Mouse (Mus musculus): Measurements from ENCODE around the gene Plin5. TPM values are rescaled to one million over a fixed set of nuclear protein-coding genes. Genes with fewer than 3 reads are reported as not detected.
"Not testable (repeated sequence)": the region's sequence is repeated elsewhere in the genome, so short reads cannot be mapped to it uniquely, and the experiment has no call there.

The Plin5 gene
- polyA plus RNA-seq, 1 experiment from 2014 or later = 0.31 TPM

- no peaks in the 10 kb centered on the region for H3K27me3 ChIP-seq (ENCODE audit: control insufficient read depth, insufficient read depth, low read length)
- no peaks in the 10 kb centered on the region for H3K9me3 ChIP-seq (replicated peaks; ENCODE audit: control insufficient read depth, low read length)
- H3K36me3 ChIP-seq (replicated peaks; ENCODE audit: control insufficient read depth, insufficient read depth, low read depth, low read length) = peaks cover 19% of the 10 kb centered on the region
- H3K9ac ChIP-seq (replicated peaks; ENCODE audit: low read length) = no peak overlapping the region
- H3K27ac ChIP-seq (replicated peaks; ENCODE audit: low read depth, low read length) = no peak overlapping the region
- H3K4me3 ChIP-seq (ENCODE audit: low read depth, low read length) = no peak overlapping the region
- DNase-seq (ENCODE audit: low spot score) (no peak), ATAC-seq (replicated peaks; ENCODE audit: insufficient number of reproducible peaks, low FRiP score, low TSS enrichment, low read depth) (no peak)
- WGBS = 96% methylated on average over 5 of the region's 5 CpGs
- no peak overlapping the region for H3K4me2 ChIP-seq (ENCODE audit: low read depth, low read length)
- no peaks in the 10 kb centered on the region; the same call in 1 of the 2 replicates for H3K4me1 ChIP-seq (ENCODE audit: control insufficient read depth, insufficient read depth, low read length)
Measured at GRCm38 (mm10) chr17:56072243-56072642, 45.2 kb downstream of the Plin5 start.

DNA sequence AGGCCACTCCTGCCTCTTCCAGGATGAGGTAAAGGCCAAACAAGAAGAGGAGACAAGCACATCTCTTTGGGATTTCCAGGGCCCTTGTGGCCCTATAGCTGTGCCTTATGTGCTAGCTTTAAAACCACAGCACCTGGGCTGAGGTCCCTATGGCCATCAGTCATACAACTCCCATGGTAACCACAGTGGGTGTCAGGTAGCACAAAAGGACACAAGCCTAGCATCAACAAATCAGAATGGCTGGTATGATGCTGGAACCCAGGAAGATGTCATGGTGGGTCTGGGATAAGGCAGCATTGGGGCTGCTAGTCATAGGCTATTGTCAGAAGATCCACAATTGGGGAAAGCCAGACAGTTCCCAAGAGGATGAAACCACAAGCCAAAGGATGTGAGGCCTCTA, 46.3 kb downstream of the Plin5 start:
- H3K4me3 ChIP-seq (ENCODE audit: low read depth, low read length) = no peak overlapping the region
- ATAC-seq (replicated peaks; ENCODE audit: insufficient number of reproducible peaks, low FRiP score, low TSS enrichment, low read depth) = no peak
- H3K4me1 ChIP-seq (ENCODE audit: control insufficient read depth, insufficient read depth, low read length) = no peaks in the 10 kb centered on the region; the same call in 1 of the 2 replicates
- no peak overlapping the region for H3K9ac ChIP-seq (replicated peaks; ENCODE audit: low read length)
- no peak overlapping the region for H3K4me2 ChIP-seq (ENCODE audit: low read depth, low read length)
- no peaks in the 10 kb centered on the region for H3K9me3 ChIP-seq (replicated peaks; ENCODE audit: control insufficient read depth, low read length)
- H3K27ac ChIP-seq (replicated peaks; ENCODE audit: low read depth, low read length) = no peak overlapping the region
- H3K36me3 ChIP-seq (replicated peaks; ENCODE audit: control insufficient read depth, insufficient read depth, low read depth, low read length) = peaks cover 22% of the 10 kb centered on the region
- no peaks in the 10 kb centered on the region for H3K27me3 ChIP-seq (ENCODE audit: control insufficient read depth, insufficient read depth, low read length)
- no peak for DNase-seq (ENCODE audit: low spot score)

DNA sequence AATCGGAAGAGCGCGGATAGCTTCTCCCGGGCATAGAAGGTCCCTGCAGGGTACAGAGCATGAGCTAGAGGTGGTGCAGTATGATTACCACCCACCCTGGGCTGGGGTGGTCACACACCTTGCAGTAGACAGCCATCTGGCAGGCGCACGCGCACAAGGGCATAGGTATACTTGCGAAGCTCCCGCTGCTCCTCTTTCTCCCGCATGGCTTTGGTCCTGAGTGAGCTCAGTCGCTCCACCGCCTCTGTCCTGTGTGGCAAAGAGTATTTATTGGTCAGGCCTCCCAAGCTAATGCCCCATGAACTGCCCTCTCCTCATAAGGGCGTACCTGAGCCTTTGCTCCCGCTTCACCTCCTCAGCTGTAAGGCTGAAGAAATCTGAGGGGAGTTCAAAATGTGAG, 48.3 kb downstream of the Plin5 start:
- 94% methylated on average over 14 of the region's 14 CpGs for WGBS
- ATAC-seq (replicated peaks; ENCODE audit: insufficient number of reproducible peaks, low FRiP score, low TSS enrichment, low read depth) = no peak
- Histone ChIP-seq H3K36me3 (replicated peaks; ENCODE audit: control insufficient read depth, insufficient read depth, low read depth, low read length) (peaks cover 26% of the 10 kb centered on the region), H3K9ac (replicated peaks; ENCODE audit: low read length) (no peak overlapping the region), H3K4me2 (ENCODE audit: low read depth, low read length) (no peak overlapping the region), H3K9me3 (replicated peaks; ENCODE audit: control insufficient read depth, low read length) (no peaks in the 10 kb centered on the region), H3K4me1 (ENCODE audit: control insufficient read depth, insufficient read depth, low read length) (no peaks in the 10 kb centered on the region; the same call in 1 of the 2 replicates), H3K27me3 (ENCODE audit: control insufficient read depth, insufficient read depth, low read length) (no peaks in the 10 kb centered on the region), H3K27ac (replicated peaks; ENCODE audit: low read depth, low read length) (no peak overlapping the region), H3K4me3 (ENCODE audit: low read depth, low read length) (no peak overlapping the region)
- no peak for DNase-seq (ENCODE audit: low spot score)

DNA sequence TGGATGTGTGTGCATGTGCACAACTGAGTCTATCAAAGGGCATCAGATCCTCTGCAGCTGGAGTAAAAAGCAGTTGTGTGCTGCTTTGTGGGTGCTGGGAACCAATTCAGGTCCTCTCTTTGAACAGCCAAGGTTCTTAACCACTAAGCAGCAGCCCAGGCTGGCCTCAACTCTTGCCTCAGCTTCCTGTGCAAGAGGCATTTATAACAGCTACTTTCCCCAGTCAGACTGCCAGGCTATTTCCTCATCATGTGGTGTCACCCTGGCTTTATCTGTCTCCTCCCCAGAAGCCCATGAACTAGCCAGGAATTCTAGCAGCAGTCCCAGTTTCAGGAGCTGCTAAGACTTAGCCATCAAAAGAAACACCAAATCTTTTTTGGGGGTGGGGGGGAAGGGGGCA, 50.9 kb downstream of the Plin5 start:
- Histone ChIP-seq H3K27me3 (ENCODE audit: control insufficient read depth, insufficient read depth, low read length) (no peaks in the 10 kb centered on the region), H3K36me3 (replicated peaks; ENCODE audit: control insufficient read depth, insufficient read depth, low read depth, low read length) (peaks cover 38% of the 10 kb centered on the region), H3K9me3 (replicated peaks; ENCODE audit: control insufficient read depth, low read length) (no peaks in the 10 kb centered on the region), H3K4me3 (ENCODE audit: low read depth, low read length) (no peak overlapping the region), H3K9ac (replicated peaks; ENCODE audit: low read length) (no peak overlapping the region), H3K4me1 (ENCODE audit: control insufficient read depth, insufficient read depth, low read length) (no peaks in the 10 kb centered on the region), H3K27ac (replicated peaks; ENCODE audit: low read depth, low read length) (no peak overlapping the region), H3K4me2 (ENCODE audit: low read depth, low read length) (no peak overlapping the region)
- DNase-seq (ENCODE audit: low spot score) = no peak
- ATAC-seq (replicated peaks; ENCODE audit: insufficient number of reproducible peaks, low FRiP score, low TSS enrichment, low read depth) = no peak

DNA sequence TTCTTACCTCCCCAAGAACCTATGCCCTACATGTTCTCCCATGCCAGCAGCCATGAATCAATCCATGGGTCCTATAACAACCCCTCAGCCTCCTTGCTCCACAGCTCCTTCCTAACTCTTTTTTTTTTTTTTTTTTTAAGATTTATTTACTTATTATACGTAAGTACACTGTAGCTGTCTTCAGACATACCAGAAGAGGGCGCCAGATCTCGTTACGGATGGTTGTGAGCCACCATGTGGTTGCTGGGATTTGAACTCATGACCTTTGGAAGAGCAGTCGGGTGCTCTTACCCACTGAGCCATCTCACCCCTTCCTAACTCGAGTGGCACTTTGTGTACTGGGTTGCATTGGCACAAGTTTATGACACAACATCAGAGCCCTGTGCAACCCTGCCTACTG, 51.7 kb downstream of the Plin5 start:
- H3K4me1 ChIP-seq (ENCODE audit: control insufficient read depth, insufficient read depth, low read length); H3K9ac ChIP-seq (replicated peaks; ENCODE audit: low read length); H3K9me3 ChIP-seq (replicated peaks; ENCODE audit: control insufficient read depth, low read length); DNase-seq (ENCODE audit: low spot score); ATAC-seq (replicated peaks; ENCODE audit: insufficient number of reproducible peaks, low FRiP score, low TSS enrichment, low read depth); H3K27ac ChIP-seq (replicated peaks; ENCODE audit: low read depth, low read length); H3K27me3 ChIP-seq (ENCODE audit: control insufficient read depth, insufficient read depth, low read length); H3K4me2 ChIP-seq (ENCODE audit: low read depth, low read length); H3K4me3 ChIP-seq (ENCODE audit: low read depth, low read length): not testable (repeated sequence)
- 78% methylated on average over 6 of the region's 6 CpGs for WGBS
- peaks cover 33% of the 10 kb centered on the region for H3K36me3 ChIP-seq (replicated peaks; ENCODE audit: control insufficient read depth, insufficient read depth, low read depth, low read length)

DNA sequence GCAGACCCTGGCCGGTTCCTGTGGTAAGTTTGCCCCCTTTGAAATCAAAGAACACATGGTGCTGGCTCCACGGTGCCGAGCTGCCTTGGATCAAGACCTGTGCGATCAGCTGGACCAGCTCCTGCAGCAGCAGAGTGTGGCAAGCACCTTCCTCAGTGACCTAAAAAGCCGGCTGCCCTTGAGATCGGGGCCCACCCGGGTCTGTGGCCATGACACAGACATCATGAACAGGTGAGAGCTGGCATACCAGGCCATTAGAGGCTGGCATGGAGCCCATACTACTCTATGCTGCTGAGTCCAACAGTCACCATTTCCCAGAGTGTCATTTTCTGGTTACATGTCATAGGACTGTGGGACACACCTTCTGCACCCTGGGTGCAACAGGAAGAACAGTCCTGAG, 55.3 kb downstream of the Plin5 start:
- no peaks in the 10 kb centered on the region for H3K27me3 ChIP-seq (ENCODE audit: control insufficient read depth, insufficient read depth, low read length)
- H3K4me3 ChIP-seq (ENCODE audit: low read depth, low read length) = no peak overlapping the region
- H3K9ac ChIP-seq (replicated peaks; ENCODE audit: low read length) = no peak overlapping the region
- no peaks in the 10 kb centered on the region for H3K4me1 ChIP-seq (ENCODE audit: control insufficient read depth, insufficient read depth, low read length)
- ATAC-seq (replicated peaks; ENCODE audit: insufficient number of reproducible peaks, low FRiP score, low TSS enrichment, low read depth) (no peak), DNase-seq (ENCODE audit: low spot score) (no peak)
- H3K27ac ChIP-seq (replicated peaks; ENCODE audit: low read depth, low read length) = no peak overlapping the region
- no peaks in the 10 kb centered on the region for H3K9me3 ChIP-seq (replicated peaks; ENCODE audit: control insufficient read depth, low read length)
- 94% methylated on average over 7 of the region's 7 CpGs for WGBS
- peaks cover 31% of the 10 kb centered on the region for H3K36me3 ChIP-seq (replicated peaks; ENCODE audit: control insufficient read depth, insufficient read depth, low read depth, low read length)
- H3K4me2 ChIP-seq (ENCODE audit: low read depth, low read length) = no peak overlapping the region

Other genes starting within 250 kb of the Plin5 start
- 9.5 and 10.4 TPM in 2 replicates for gene Zfp119a, start 238.7 kb downstream of the Plin5 start, polyA plus RNA-seq (2014; fragmentation: Nextera tagmentation; extraction: Ambion mirVana)
- 13.5 and 13.6 TPM in 2 replicates for gene Zfp959, start 225.5 kb downstream of the Plin5 start, polyA plus RNA-seq (2014; fragmentation: Nextera tagmentation; extraction: Ambion mirVana)
- 6.2 and 6.9 TPM in 2 replicates for gene Zfp119b, start 168.1 kb downstream of the Plin5 start, polyA plus RNA-seq (2014; fragmentation: Nextera tagmentation; extraction: Ambion mirVana)
- 1.8 and 2.2 TPM in 2 replicates for gene Ebi3, start 165.0 kb downstream of the Plin5 start, polyA plus RNA-seq (2014; fragmentation: Nextera tagmentation; extraction: Ambion mirVana)
- gene Yju2, start 158.5 kb downstream of the Plin5 start, polyA plus RNA-seq (2014; fragmentation: Nextera tagmentation; extraction: Ambion mirVana) = 18.5 and 18.9 TPM in 2 replicates
- 32.9 and 37.4 TPM in 2 replicates for gene Shd, start 147.1 kb downstream of the Plin5 start, polyA plus RNA-seq (2014; fragmentation: Nextera tagmentation; extraction: Ambion mirVana)
- 36.6 and 43.0 TPM in 2 replicates for gene Fsd1, start 131.1 kb downstream of the Plin5 start, polyA plus RNA-seq (2014; fragmentation: Nextera tagmentation; extraction: Ambion mirVana)
- gene Stap2, start 112.0 kb downstream of the Plin5 start, polyA plus RNA-seq (2014; fragmentation: Nextera tagmentation; extraction: Ambion mirVana) = 6.1 and 6.6 TPM in 2 replicates
- 135 and 142 TPM in 2 replicates for gene Mpnd, start 111.9 kb downstream of the Plin5 start, polyA plus RNA-seq (2014; fragmentation: Nextera tagmentation; extraction: Ambion mirVana)
- 119 and 132 TPM in 2 replicates for gene Sh3gl1, start 81.0 kb downstream of the Plin5 start, polyA plus RNA-seq (2014; fragmentation: Nextera tagmentation; extraction: Ambion mirVana)
- 24.5 and 26.6 TPM in 2 replicates for gene Chaf1a, start 77.2 kb downstream of the Plin5 start, polyA plus RNA-seq (2014; fragmentation: Nextera tagmentation; extraction: Ambion mirVana)
- 40.9 and 43.1 TPM in 2 replicates for gene Ubxn6, start 42.6 kb downstream of the Plin5 start, polyA plus RNA-seq (2014; fragmentation: Nextera tagmentation; extraction: Ambion mirVana)
- 101 and 106 TPM in 2 replicates for gene Hdgfl2, start 38.0 kb downstream of the Plin5 start, polyA plus RNA-seq (2014; fragmentation: Nextera tagmentation; extraction: Ambion mirVana)
- gene Plin4, start 7.8 kb downstream of the Plin5 start, polyA plus RNA-seq (2014; fragmentation: Nextera tagmentation; extraction: Ambion mirVana) = 0.08 TPM in 1 of 2 replicates, not detected in the other
- not detected in 2 replicates for gene Lrg1, start 4.4 kb upstream of the Plin5 start, polyA plus RNA-seq (2014; fragmentation: Nextera tagmentation; extraction: Ambion mirVana)
- gene Sema6b, start 22.7 kb upstream of the Plin5 start, polyA plus RNA-seq (2014; fragmentation: Nextera tagmentation; extraction: Ambion mirVana) = 1.1 and 1.6 TPM in 2 replicates
- gene Tnfaip8l1, start 44.9 kb upstream of the Plin5 start, polyA plus RNA-seq (2014; fragmentation: Nextera tagmentation; extraction: Ambion mirVana) = 12.1 and 12.7 TPM in 2 replicates
- 48.5 and 60.5 TPM in 2 replicates for gene Mydgf, start 66.3 kb upstream of the Plin5 start, polyA plus RNA-seq (2014; fragmentation: Nextera tagmentation; extraction: Ambion mirVana)
- 23.7 and 33.1 TPM in 2 replicates for gene Dpp9, start 101.3 kb upstream of the Plin5 start, polyA plus RNA-seq (2014; fragmentation: Nextera tagmentation; extraction: Ambion mirVana)
- 10.1 and 11.6 TPM in 2 replicates for gene Fem1a, start 139.2 kb upstream of the Plin5 start, polyA plus RNA-seq (2014; fragmentation: Nextera tagmentation; extraction: Ambion mirVana)
- 2.9 and 3.6 TPM in 2 replicates for gene Ticam1, start 159.2 kb upstream of the Plin5 start, polyA plus RNA-seq (2014; fragmentation: Nextera tagmentation; extraction: Ambion mirVana)
- 33.0 and 48.5 TPM in 2 replicates for gene Plin3, start 175.3 kb upstream of the Plin5 start, polyA plus RNA-seq (2014; fragmentation: Nextera tagmentation; extraction: Ambion mirVana)
- not detected in 2 replicates for gene Arrdc5, start 182.7 kb upstream of the Plin5 start, polyA plus RNA-seq (2014; fragmentation: Nextera tagmentation; extraction: Ambion mirVana)
- gene Uhrf1, start 185.7 kb upstream of the Plin5 start, polyA plus RNA-seq (2014; fragmentation: Nextera tagmentation; extraction: Ambion mirVana) = 118 and 119 TPM in 2 replicates
- 27.3 and 28.2 TPM in 2 replicates for gene Kdm4b, start 208.5 kb upstream of the Plin5 start, polyA plus RNA-seq (2014; fragmentation: Nextera tagmentation; extraction: Ambion mirVana)